Mouse (Mus musculus): Measurements from ENCODE around the gene Defb9. TPM values are rescaled to one million over a fixed set of nuclear protein-coding genes. Genes with fewer than 3 reads are reported as not detected.
"Not testable (repeated sequence)": the region's sequence is repeated elsewhere in the genome, so short reads cannot be mapped to it uniquely, and the experiment has no call there.

The Defb9 gene
- polyA plus RNA-seq (2017; shearing (Covaris generic)): not detected

GRCm38 (mm10) chr8:21885321-21885720 is at the start of gene Defb9:
Defb9 (minus strand) TSS chr8:21885421.
- ATAC-seq: not testable (repeated sequence)

GRCm38 (mm10) chr8:21932610-21933009 is 47.4 kb upstream of the Defb9 start, which contains the start of gene Defb15:
Defb15 (minus strand) TSS chr8:21932710.
- no peak for ATAC-seq

GRCm38 (mm10) chr8:21930754-21931153 is 45.5 kb upstream of the Defb9 start:
- not testable (repeated sequence) for ATAC-seq

- no peak for ATAC-seq
Measured at GRCm38 (mm10) chr8:21915625-21916024, 30.4 kb upstream of the Defb9 start.

- ATAC-seq: no peak
Measured at GRCm38 (mm10) chr8:21912554-21912953, 27.3 kb upstream of the Defb9 start.

GRCm38 (mm10) chr8:21911931-21912330 is 26.7 kb upstream of the Defb9 start:
- ATAC-seq: no peak

- not testable (repeated sequence) for ATAC-seq
Measured at GRCm38 (mm10) chr8:21906290-21906689, 21.1 kb upstream of the Defb9 start, which contains the start of gene Defb11. Defb11 (minus strand) TSS chr8:21906412.

GRCm38 (mm10) chr8:21858586-21858985 is 26.6 kb downstream of the Defb9 start, which contains the start of gene Defb10:
Defb10 (plus strand) TSS chr8:21858901.
- ATAC-seq: not testable (repeated sequence)

Other genes starting within 250 kb of the Defb9 start
- gene Defa17, start 229.6 kb downstream of the Defb9 start, polyA plus RNA-seq (2017; shearing (Covaris generic)): not detected
- not detected for gene Defa34, start 219.6 kb downstream of the Defb9 start, polyA plus RNA-seq (2017; shearing (Covaris generic))
- gene AY761184, start 181.8 kb downstream of the Defb9 start, polyA plus RNA-seq (2017; shearing (Covaris generic)): not detected
- not detected for gene Defa24, start 150.9 kb downstream of the Defb9 start, polyA plus RNA-seq (2017; shearing (Covaris generic))
- gene Defb50, start 61.9 kb downstream of the Defb9 start, polyA plus RNA-seq (2017; shearing (Covaris generic)): not detected
- not detected for gene Defb2, start 45.5 kb downstream of the Defb9 start, polyA plus RNA-seq (2017; shearing (Covaris generic))
- not detected for gene Defb10, start 26.5 kb downstream of the Defb9 start, polyA plus RNA-seq (2017; shearing (Covaris generic))
- not detected for gene Defb11, start 21.0 kb upstream of the Defb9 start, polyA plus RNA-seq (2017; shearing (Covaris generic))
- not detected for gene Defb15, start 47.3 kb upstream of the Defb9 start, polyA plus RNA-seq (2017; shearing (Covaris generic))
- not detected for gene Defb35, start 52.9 kb upstream of the Defb9 start, polyA plus RNA-seq (2017; shearing (Covaris generic))
- gene Defb13, start 61.3 kb upstream of the Defb9 start, polyA plus RNA-seq (2017; shearing (Covaris generic)): not detected
- gene Fam90a1a, start 73.3 kb upstream of the Defb9 start, polyA plus RNA-seq (2017; shearing (Covaris generic)): not detected
- not detected for gene Ccdc70, start 84.4 kb upstream of the Defb9 start, polyA plus RNA-seq (2017; shearing (Covaris generic))
- gene Atp7b, start 174.9 kb upstream of the Defb9 start, polyA plus RNA-seq (2017; shearing (Covaris generic)): under 1 TPM; 0.07 to 0.14 (median 0.13) TPM
- gene Alg11, start 175.3 kb upstream of the Defb9 start, polyA plus RNA-seq (2017; shearing (Covaris generic)): 10 to 100 TPM; 20.0 to 28.1 (median 21.0) TPM
- gene Nek5, start 239.6 kb upstream of the Defb9 start, polyA plus RNA-seq (2017; shearing (Covaris generic)): under 1 TPM in 1 of 3 experiments, not detected in 2; 0.24 TPM